Mouse (Mus musculus): ENCODE results near the gene Rrm2. TPM values are rescaled to one million over a fixed set of nuclear protein-coding genes. Genes with fewer than 3 reads are reported as not detected.
"Not testable (repeated sequence)": the region's sequence is repeated elsewhere in the genome, so short reads cannot be mapped to it uniquely, and the experiment has no call there.

Gene Rrm2
- polyA plus RNA-seq, 1 experiment: 5.5 TPM

- Histone ChIP-seq H3K4me3 (ENCODE audit: control insufficient read depth, low read depth, low read length) (no peak overlapping the region), H3K36me3 (ENCODE audit: control insufficient read depth, insufficient read depth, low read length) (no peaks in the 10 kb centered on the region), H3K27me3 (ENCODE audit: control insufficient read depth, insufficient read depth, low read length) (no peaks in the 10 kb centered on the region), H3K4me1 (ENCODE audit: control insufficient read depth, insufficient read depth, low read length) (peaks cover 4% of the 10 kb centered on the region), H3K27ac (ENCODE audit: control insufficient read depth, insufficient read depth, low read depth, low read length) (no peak overlapping the region)
- TF ChIP-seq POLR2A (IDR thresholded peaks at IDR 0.05; ENCODE audit: control insufficient read depth, low read depth, low read length): no peak
- TF ChIP-seq CTCF (IDR thresholded peaks at IDR 0.05; ENCODE audit: control insufficient read depth, insufficient read depth, insufficient replicate concordance, low read depth, low read length): peak; percentile 83
These were observed 11.2 kb upstream of the Rrm2 start for GRCm38 (mm10) chr12:24696500-24697483.

- no peak for TF ChIP-seq CTCF (IDR thresholded peaks at IDR 0.05; ENCODE audit: control insufficient read depth, insufficient read depth, insufficient replicate concordance, low read depth, low read length)
- no peak for TF ChIP-seq POLR2A (IDR thresholded peaks at IDR 0.05; ENCODE audit: control insufficient read depth, low read depth, low read length)
- Histone ChIP-seq H3K27ac (ENCODE audit: control insufficient read depth, insufficient read depth, low read depth, low read length) (no peak overlapping the region), H3K4me1 (ENCODE audit: control insufficient read depth, insufficient read depth, low read length) (peaks cover 4% of the 10 kb centered on the region), H3K27me3 (ENCODE audit: control insufficient read depth, insufficient read depth, low read length) (no peaks in the 10 kb centered on the region), H3K36me3 (ENCODE audit: control insufficient read depth, insufficient read depth, low read length) (no peaks in the 10 kb centered on the region), H3K4me3 (ENCODE audit: control insufficient read depth, low read depth, low read length) (no peak overlapping the region)
These were observed 10.4 kb upstream of the Rrm2 start for GRCm38 (mm10) chr12:24697484-24698204.

- TF ChIP-seq CTCF (IDR thresholded peaks at IDR 0.05; ENCODE audit: control insufficient read depth, insufficient read depth, insufficient replicate concordance, low read depth, low read length): no peak
- TF ChIP-seq POLR2A (IDR thresholded peaks at IDR 0.05; ENCODE audit: control insufficient read depth, low read depth, low read length): no peak
- Histone ChIP-seq H3K27ac (ENCODE audit: control insufficient read depth, insufficient read depth, low read depth, low read length) (no peak overlapping the region), H3K27me3 (ENCODE audit: control insufficient read depth, insufficient read depth, low read length) (no peaks in the 10 kb centered on the region), H3K4me3 (ENCODE audit: control insufficient read depth, low read depth, low read length) (no peak overlapping the region), H3K36me3 (ENCODE audit: control insufficient read depth, insufficient read depth, low read length) (no peaks in the 10 kb centered on the region), H3K4me1 (ENCODE audit: control insufficient read depth, insufficient read depth, low read length) (peaks cover 4% of the 10 kb centered on the region)
These were observed 9.5 kb upstream of the Rrm2 start for GRCm38 (mm10) chr12:24698514-24698913.

- H3K4me1 ChIP-seq (ENCODE audit: control insufficient read depth, insufficient read depth, low read length): peaks cover 4% of the 10 kb centered on the region
- no peak overlapping the region for H3K4me3 ChIP-seq (ENCODE audit: control insufficient read depth, low read depth, low read length)
- no peaks in the 10 kb centered on the region for H3K36me3 ChIP-seq (ENCODE audit: control insufficient read depth, insufficient read depth, low read length)
- no peak overlapping the region for H3K27ac ChIP-seq (ENCODE audit: control insufficient read depth, insufficient read depth, low read depth, low read length)
- no peaks in the 10 kb centered on the region for H3K27me3 ChIP-seq (ENCODE audit: control insufficient read depth, insufficient read depth, low read length)
- TF ChIP-seq CTCF (IDR thresholded peaks at IDR 0.05; ENCODE audit: control insufficient read depth, insufficient read depth, insufficient replicate concordance, low read depth, low read length) (no peak), POLR2A (IDR thresholded peaks at IDR 0.05; ENCODE audit: control insufficient read depth, low read depth, low read length) (no peak)
These were observed 8.5 kb upstream of the Rrm2 start for GRCm38 (mm10) chr12:24699578-24699977.

DNA sequence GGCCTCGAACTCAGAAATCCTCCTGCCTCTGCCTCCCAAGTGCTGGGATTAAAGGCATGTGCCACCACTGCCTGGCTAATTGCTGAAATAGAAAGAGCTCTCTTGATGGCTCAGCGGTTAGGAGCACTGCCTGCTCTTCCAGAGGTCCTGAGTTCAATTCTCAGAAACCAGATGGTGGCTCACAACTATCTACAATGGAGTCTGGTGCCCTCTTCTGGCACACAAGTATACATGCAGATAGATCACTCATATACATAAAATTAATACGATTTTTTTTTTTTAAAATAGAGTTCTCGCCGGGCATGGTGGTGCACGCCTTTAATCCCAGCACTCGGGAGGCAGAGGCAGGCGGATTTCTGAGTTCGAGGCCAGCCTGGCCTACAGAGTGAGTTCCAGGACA, 6.4 kb upstream of the Rrm2 start:
- not testable (repeated sequence) for H3K36me3 ChIP-seq (ENCODE audit: control insufficient read depth, insufficient read depth, low read length); H3K27me3 ChIP-seq (ENCODE audit: control insufficient read depth, insufficient read depth, low read length); H3K4me1 ChIP-seq (ENCODE audit: control insufficient read depth, insufficient read depth, low read length); H3K4me3 ChIP-seq (ENCODE audit: control insufficient read depth, low read depth, low read length); H3K27ac ChIP-seq (ENCODE audit: control insufficient read depth, insufficient read depth, low read depth, low read length)

GRCm38 (mm10) chr12:24703013-24703412, 5.0 kb upstream of the Rrm2 start:
- Histone ChIP-seq H3K27ac (ENCODE audit: control insufficient read depth, insufficient read depth, low read depth, low read length) (no peak overlapping the region), H3K4me3 (ENCODE audit: control insufficient read depth, low read depth, low read length) (no peak overlapping the region), H3K4me1 (ENCODE audit: control insufficient read depth, insufficient read depth, low read length) (peaks cover 11% of the 10 kb centered on the region), H3K36me3 (ENCODE audit: control insufficient read depth, insufficient read depth, low read length) (no peaks in the 10 kb centered on the region), H3K27me3 (ENCODE audit: control insufficient read depth, insufficient read depth, low read length) (no peaks in the 10 kb centered on the region)
- TF ChIP-seq CTCF (IDR thresholded peaks at IDR 0.05; ENCODE audit: control insufficient read depth, insufficient read depth, insufficient replicate concordance, low read depth, low read length): no peak
- TF ChIP-seq POLR2A (IDR thresholded peaks at IDR 0.05; ENCODE audit: control insufficient read depth, low read depth, low read length): no peak

GRCm38 (mm10) chr12:24705502-24706263, 2.4 kb upstream of the Rrm2 start:
- TF ChIP-seq CTCF (IDR thresholded peaks at IDR 0.05; ENCODE audit: control insufficient read depth, insufficient read depth, insufficient replicate concordance, low read depth, low read length) (no peak), POLR2A (IDR thresholded peaks at IDR 0.05; ENCODE audit: control insufficient read depth, low read depth, low read length) (no peak)
- peaks cover 15% of the 10 kb centered on the region for H3K4me1 ChIP-seq (ENCODE audit: control insufficient read depth, insufficient read depth, low read length)
- H3K27ac ChIP-seq (ENCODE audit: control insufficient read depth, insufficient read depth, low read depth, low read length): no peak overlapping the region
- no peak overlapping the region for H3K4me3 ChIP-seq (ENCODE audit: control insufficient read depth, low read depth, low read length)
- H3K36me3 ChIP-seq (ENCODE audit: control insufficient read depth, insufficient read depth, low read length): no peaks in the 10 kb centered on the region
- no peaks in the 10 kb centered on the region for H3K27me3 ChIP-seq (ENCODE audit: control insufficient read depth, insufficient read depth, low read length)

All from testis, adult 2 months (tissue).